Mouse (Mus musculus) intestine, embryonic 16.5 days (tissue): ENCODE results near the gene Adamtsl1. TPM values are rescaled to one million over a fixed set of nuclear protein-coding genes. Genes with fewer than 3 reads are reported as not detected.

Source experiments
- ATAC-seq: fragments of 200-750 bp; cut with Nextera tagmentation; 2 replicates; pipeline ENCODE4 v1.8.0; 2017; ENCODE audit warnings: moderate TSS enrichment, moderate library complexity
- H3K27ac ChIP-seq: fragments of 300-500 bp; sonication (generic); 2 replicates; pipeline ENCODE4 v1.5.1; 2014; ENCODE audit warnings: mild to moderate bottlenecking, low read length
- H3K27me3 ChIP-seq: fragments of 300-500 bp; sonication (generic); replicated peaks from 2 replicates; pipeline ENCODE4 v1.6.1; 2014; ENCODE audit warnings: low read length, control low read depth, mixed read lengths; ENCODE audit not compliant: control insufficient read depth, insufficient read depth
- H3K36me3 ChIP-seq: fragments of 300-500 bp; sonication (generic); 2 replicates; pipeline ENCODE4 v1.6.1; 2014; ENCODE audit warnings: low read length, control low read depth; ENCODE audit not compliant: control insufficient read depth, insufficient read depth
- H3K4me1 ChIP-seq: fragments of 300-500 bp; sonication (generic); 2 replicates; pipeline ENCODE4 v1.6.1; 2014; ENCODE audit warnings: low read length, control low read depth, mixed read lengths; ENCODE audit not compliant: control insufficient read depth, insufficient read depth
- H3K4me2 ChIP-seq: fragments of 300-500 bp; sonication (generic); 2 replicates; pipeline ENCODE4 v1.6.1; 2014; ENCODE audit warnings: low read depth, low read length, control low read depth
- H3K4me3 ChIP-seq: fragments of 300-500 bp; sonication (generic); 2 replicates; pipeline ENCODE4 v1.5.1; 2014; ENCODE audit warnings: mild to moderate bottlenecking, low read length
- H3K9ac ChIP-seq: fragments of 300-500 bp; sonication (generic); 2 replicates; pipeline ENCODE4 v1.6.1; 2014; ENCODE audit warnings: low read depth, low read length
- H3K9me3 ChIP-seq: fragments of 300-500 bp; sonication (generic); 2 replicates; pipeline ENCODE4 v1.6.1; 2016; ENCODE audit warnings: low read length, control low read depth; ENCODE audit not compliant: control insufficient read depth
- WGBS: fragments of 180-500 bp; shearing (Covaris S2); extraction: QIAGEN DNeasy Blood & Tissue Kit; methylation state at CpG from one replicate; pipeline ENCODE4 v1.1.7; 2014; 5-methylcytosine and 5-hydroxymethylcytosine counted together
- polyA plus RNA-seq: library from polyadenylated mRNA; unstranded; fragments of >200 nt; fragmentation: Nextera tagmentation; extraction: Ambion mirVana; gene quantifications from 2 replicates; pipeline ENCODE4 v1.2.1, GENCODE M21; 2015

Adamtsl1 gene
- polyA plus RNA-seq, 1 experiment from 2014 or later: 6.6 TPM

DNA sequence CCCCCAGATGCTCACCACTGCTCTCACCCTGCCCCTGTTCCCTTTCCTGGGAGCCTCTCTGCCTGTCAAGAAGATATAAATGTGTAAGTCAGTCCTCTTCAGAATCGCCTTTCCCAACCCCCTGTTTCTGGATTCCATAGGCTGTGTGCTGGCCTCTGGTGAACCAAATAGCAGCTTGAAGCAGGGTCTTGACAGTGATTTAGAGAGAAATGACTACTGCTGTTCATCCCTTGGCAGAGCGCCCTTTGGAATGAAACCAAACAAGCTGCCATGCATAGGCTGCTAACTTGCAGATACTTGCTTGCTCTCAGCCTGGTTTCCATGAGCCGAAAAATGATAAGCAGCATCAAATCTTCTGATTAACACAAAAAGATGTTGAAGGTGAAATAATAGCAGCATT, 610.4 kb downstream of the Adamtsl1 start:
- H3K27me3 ChIP-seq: no peaks in the 10 kb centered on the region
- H3K4me3 ChIP-seq: no peak overlapping the region
- WGBS: 42% methylated on average over 3 of the region's 3 CpGs
- no peaks in the 10 kb centered on the region for H3K9me3 ChIP-seq
- H3K27ac ChIP-seq: peak overlapping the region; percentile 51
- no peak overlapping the region for H3K9ac ChIP-seq
- peaks cover 9% of the 10 kb centered on the region for H3K4me1 ChIP-seq
- H3K36me3 ChIP-seq: no peaks in the 10 kb centered on the region
- no peak overlapping the region for H3K4me2 ChIP-seq
- peak; percentile 46; the same call in 1 of the 2 replicates for ATAC-seq

DNA sequence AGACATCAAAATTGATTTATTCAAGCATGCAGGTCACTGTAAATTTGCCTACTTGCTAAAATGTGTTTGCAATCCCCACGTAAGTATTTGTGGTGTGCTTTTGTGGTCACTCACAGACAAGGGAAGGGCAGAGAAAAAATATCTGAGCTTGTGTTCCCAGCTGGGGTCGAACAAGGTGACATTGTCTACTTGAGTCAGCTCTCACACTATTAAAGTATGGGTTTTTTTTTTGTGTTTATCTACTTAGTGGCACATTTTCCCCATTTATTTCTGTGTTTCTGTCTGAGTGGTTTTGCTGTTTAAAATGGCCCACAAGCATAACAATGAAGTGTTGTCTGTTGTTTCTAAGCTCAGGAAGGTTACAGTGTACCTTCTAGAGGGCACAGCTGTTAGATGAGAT, 612.7 kb downstream of the Adamtsl1 start:
- Histone ChIP-seq H3K9ac (no peak overlapping the region), H3K4me2 (no peak overlapping the region), H3K27me3 (no peaks in the 10 kb centered on the region), H3K36me3 (no peaks in the 10 kb centered on the region), H3K4me3 (no peak overlapping the region), H3K27ac (no peak overlapping the region), H3K4me1 (peaks cover 9% of the 10 kb centered on the region), H3K9me3 (no peaks in the 10 kb centered on the region)
- ATAC-seq: no peak
- WGBS: 56% methylated on average over 2 of the region's 2 CpGs

DNA sequence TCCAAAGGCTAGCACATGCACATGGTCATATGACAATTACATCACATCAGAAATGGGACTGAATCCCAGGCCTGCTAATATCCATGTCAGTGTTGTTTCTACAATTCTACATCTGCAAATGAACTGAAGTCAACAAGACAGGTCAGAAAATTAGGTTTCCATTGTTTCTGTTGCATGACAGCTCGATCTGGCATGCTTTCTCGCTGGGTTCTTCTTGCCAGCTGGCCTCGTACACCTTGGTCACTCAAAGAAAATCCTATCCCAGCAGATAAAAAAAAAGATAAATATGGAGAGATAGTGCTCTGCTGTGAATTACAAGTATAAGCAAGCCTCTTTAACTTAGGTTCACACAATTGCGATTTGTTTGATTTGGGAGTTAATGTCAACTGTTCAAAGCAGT, 644.6 kb downstream of the Adamtsl1 start:
- no peak overlapping the region for H3K9ac ChIP-seq
- ATAC-seq: no peak
- H3K4me3 ChIP-seq: no peak overlapping the region
- no peaks in the 10 kb centered on the region for H3K27me3 ChIP-seq
- H3K4me1 ChIP-seq: no peaks in the 10 kb centered on the region
- no peaks in the 10 kb centered on the region for H3K36me3 ChIP-seq
- H3K4me2 ChIP-seq: no peak overlapping the region
- H3K9me3 ChIP-seq: no peaks in the 10 kb centered on the region
- 71% methylated on average over 4 of the region's 4 CpGs for WGBS
- no peak overlapping the region for H3K27ac ChIP-seq

DNA sequence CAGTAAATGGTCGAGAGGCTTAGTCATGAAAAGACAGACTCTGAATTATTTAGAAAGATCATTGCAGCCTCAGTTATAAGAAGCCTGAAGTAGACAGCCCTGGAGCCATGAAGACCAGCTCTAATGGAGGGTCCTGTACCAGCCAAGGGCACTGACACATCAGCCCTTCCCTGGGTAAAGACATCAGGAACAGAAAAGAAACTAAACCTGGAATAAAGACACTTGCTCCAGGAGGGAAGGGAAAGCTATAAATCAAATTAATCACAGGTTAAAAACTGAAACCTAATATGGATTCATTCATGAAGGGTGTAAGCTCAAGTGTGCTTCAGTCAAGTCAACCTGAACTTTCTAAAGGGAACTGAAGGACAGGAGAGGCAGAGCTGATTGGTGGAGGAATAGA, 645.4 kb downstream of the Adamtsl1 start:
- ATAC-seq: no peak

DNA sequence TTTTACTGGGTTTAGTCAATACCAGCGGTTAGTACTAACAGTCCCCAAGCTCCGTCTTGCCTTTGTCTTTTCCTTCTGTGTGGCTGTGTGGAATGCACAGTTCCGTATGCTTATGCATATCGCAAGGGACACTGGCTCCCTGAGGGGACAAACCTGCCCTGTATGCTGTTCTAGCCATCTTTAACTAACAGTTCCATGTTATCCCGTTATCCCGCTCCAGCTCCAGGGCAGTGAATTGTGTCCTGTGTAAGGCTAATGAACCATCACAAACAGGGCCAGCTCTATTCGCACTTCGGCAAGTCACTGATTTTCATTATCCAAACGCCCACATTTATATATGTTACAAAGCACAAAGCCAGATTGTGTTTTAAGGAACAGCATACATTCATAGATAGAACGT, 656.8 kb downstream of the Adamtsl1 start:
- H3K4me2 ChIP-seq: no peak overlapping the region
- no peaks in the 10 kb centered on the region for H3K4me1 ChIP-seq
- no peak overlapping the region for H3K4me3 ChIP-seq
- ATAC-seq: no peak
- no peaks in the 10 kb centered on the region for H3K27me3 ChIP-seq
- H3K9ac ChIP-seq: no peak overlapping the region
- WGBS: 86% methylated on average over 10 of the region's 10 CpGs
- no peaks in the 10 kb centered on the region for H3K9me3 ChIP-seq
- no peaks in the 10 kb centered on the region for H3K36me3 ChIP-seq
- no peak overlapping the region for H3K27ac ChIP-seq

More for the DNA sequence above, 645.4 kb downstream of the Adamtsl1 start:
- no peaks in the 10 kb centered on the region for H3K9me3 ChIP-seq
- WGBS: 49% methylated on average over 1 of the region's 1 CpGs
- no peak overlapping the region for H3K4me2 ChIP-seq
- no peak overlapping the region for H3K4me3 ChIP-seq
- no peak overlapping the region for H3K27ac ChIP-seq
- no peaks in the 10 kb centered on the region for H3K4me1 ChIP-seq
- H3K9ac ChIP-seq: no peak overlapping the region
- H3K27me3 ChIP-seq: no peaks in the 10 kb centered on the region
- H3K36me3 ChIP-seq: no peaks in the 10 kb centered on the region

DNA sequence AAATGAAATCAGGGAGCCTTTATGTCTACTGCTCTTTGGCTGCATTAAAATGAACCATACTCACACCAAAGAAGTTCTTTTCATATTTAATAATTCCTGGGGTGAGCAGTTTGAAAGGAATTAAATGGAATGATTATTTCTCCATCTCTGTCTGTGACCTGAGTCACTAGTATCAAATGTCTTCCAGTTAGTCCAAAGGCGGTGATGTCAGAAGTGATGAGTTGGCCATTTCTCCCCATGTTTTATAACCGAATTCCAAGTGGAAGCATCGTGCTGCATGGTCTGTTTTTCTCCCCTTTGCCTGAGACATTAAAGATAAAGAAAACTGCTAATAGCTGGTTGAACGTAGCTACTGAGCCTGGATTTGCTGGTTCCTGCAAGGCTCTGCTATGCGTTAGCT, 657.5 kb downstream of the Adamtsl1 start:
- 77% methylated on average over 5 of the region's 5 CpGs for WGBS

DNA sequence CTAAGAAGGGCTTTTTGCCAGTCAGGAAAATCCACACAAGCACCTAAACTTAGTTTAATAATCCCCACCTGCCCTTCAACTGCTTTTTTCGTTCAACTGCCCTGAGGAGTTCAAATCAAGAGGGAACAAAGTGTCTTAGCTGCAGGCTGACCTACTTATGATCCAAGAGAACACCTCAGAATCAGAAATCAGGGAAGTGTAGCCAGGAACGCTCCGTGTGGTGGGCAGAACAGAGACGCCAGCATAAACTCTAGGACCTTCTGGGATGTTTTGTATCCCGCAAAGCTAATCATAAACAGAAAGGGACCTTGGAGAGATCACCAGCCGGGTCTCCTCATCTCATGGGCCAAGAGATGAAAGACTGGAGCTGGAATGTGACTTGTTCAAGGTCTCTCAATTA, 663.5 kb downstream of the Adamtsl1 start:
- no peak overlapping the region for H3K4me3 ChIP-seq
- 87% methylated on average over 6 of the region's 6 CpGs for WGBS
- no peaks in the 10 kb centered on the region for H3K27me3 ChIP-seq
- H3K4me1 ChIP-seq: no peaks in the 10 kb centered on the region
- no peak overlapping the region for H3K27ac ChIP-seq
- no peak for ATAC-seq
- no peaks in the 10 kb centered on the region for H3K36me3 ChIP-seq
- H3K9ac ChIP-seq: no peak overlapping the region
- H3K4me2 ChIP-seq: no peak overlapping the region
- H3K9me3 ChIP-seq: no peaks in the 10 kb centered on the region

More for the DNA sequence above, 657.5 kb downstream of the Adamtsl1 start:
- Histone ChIP-seq H3K9ac (no peak overlapping the region), H3K27ac (no peak overlapping the region), H3K4me2 (no peak overlapping the region), H3K36me3 (no peaks in the 10 kb centered on the region), H3K9me3 (no peaks in the 10 kb centered on the region), H3K4me1 (no peaks in the 10 kb centered on the region), H3K27me3 (no peaks in the 10 kb centered on the region), H3K4me3 (no peak overlapping the region)
- no peak for ATAC-seq

DNA sequence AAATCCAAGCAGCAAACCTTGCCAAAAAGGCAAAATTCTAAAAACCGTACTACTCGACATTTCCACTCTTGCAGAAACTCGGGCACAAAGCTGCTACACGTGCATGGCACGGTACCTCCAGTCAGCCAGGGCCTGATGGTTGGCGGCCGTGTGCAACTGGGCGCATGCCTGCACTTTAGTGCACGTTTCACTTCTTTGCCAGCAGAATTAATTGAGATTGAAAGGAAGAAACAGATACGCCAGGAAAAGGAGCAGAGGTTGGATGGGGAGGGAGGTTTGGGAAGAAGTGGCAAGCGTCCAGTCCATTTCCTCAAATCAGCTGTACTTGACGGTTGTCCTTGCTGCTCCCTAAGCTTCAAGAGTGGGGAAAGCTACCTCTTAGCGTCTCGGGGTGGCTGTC, 664.1 kb downstream of the Adamtsl1 start:
- Histone ChIP-seq H3K27me3 (no peaks in the 10 kb centered on the region), H3K36me3 (no peaks in the 10 kb centered on the region), H3K4me2 (no peak overlapping the region), H3K4me1 (no peaks in the 10 kb centered on the region), H3K9me3 (no peaks in the 10 kb centered on the region), H3K27ac (no peak overlapping the region), H3K9ac (no peak overlapping the region), H3K4me3 (no peak overlapping the region)
- no peak for ATAC-seq
- WGBS: 85% methylated on average over 14 of the region's 14 CpGs

DNA sequence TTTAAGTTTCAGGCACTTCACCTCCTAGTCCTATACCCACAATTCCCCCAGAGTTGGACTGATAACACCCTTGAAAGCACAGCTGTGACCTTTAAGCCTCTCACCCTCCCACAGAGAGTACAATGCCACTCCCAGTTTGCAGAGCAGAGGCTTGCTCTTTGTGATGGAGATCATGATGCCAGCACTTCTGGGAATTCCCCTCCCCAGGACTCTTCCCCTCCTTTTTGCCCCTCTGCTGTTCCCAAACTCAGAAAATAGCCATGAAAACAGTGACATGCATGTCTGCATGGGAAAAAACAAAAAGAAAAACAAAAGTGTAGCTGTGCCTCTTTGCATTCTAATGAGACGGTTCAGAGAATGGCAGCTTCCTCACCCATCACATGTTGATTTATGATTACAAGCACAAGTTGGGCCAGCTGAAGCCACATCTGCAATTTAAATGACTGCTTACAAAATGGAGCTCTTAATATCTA, 669.8 kb downstream of the Adamtsl1 start:
- Histone ChIP-seq H3K4me2 (no peak overlapping the region), H3K27me3 (no peaks in the 10 kb centered on the region), H3K4me3 (no peak overlapping the region), H3K27ac (no peak overlapping the region), H3K36me3 (no peaks in the 10 kb centered on the region), H3K9me3 (no peaks in the 10 kb centered on the region), H3K4me1 (no peaks in the 10 kb centered on the region), H3K9ac (no peak overlapping the region)
- ATAC-seq: no peak
- 40% methylated on average over 1 of the region's 1 CpGs for WGBS

DNA sequence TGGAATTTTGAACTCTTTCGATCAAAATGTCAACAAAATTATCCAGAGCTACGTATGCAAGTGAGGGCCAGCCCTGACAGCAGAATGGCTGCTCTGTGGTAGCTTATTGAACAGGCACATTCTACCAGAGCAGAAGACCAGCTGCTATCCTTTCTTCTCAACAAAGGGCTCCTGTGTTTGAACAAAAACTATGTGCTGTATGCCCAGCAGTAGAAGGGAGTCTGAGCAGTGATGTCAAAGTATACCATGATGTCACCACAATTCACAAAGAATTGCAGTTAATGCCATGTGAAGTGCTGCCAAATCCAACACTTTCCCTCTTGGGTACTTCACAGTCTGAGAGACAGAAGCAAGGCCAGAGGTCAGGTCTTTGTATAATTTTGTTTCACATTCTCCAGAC, 675.9 kb downstream of the Adamtsl1 start:
- WGBS: 45% methylated on average over 2 of the region's 2 CpGs

More for the DNA sequence above, 675.9 kb downstream of the Adamtsl1 start:
- H3K4me3 ChIP-seq: no peak overlapping the region
- H3K4me2 ChIP-seq: no peak overlapping the region
- no peaks in the 10 kb centered on the region for H3K9me3 ChIP-seq
- no peak overlapping the region for H3K9ac ChIP-seq
- ATAC-seq: peak; percentile 53; the same call in 1 of the 2 replicates
- H3K27ac ChIP-seq: no peak overlapping the region
- H3K36me3 ChIP-seq: no peaks in the 10 kb centered on the region
- H3K4me1 ChIP-seq: no peaks in the 10 kb centered on the region
- no peaks in the 10 kb centered on the region for H3K27me3 ChIP-seq
